Comparison of ENCODE assay signal across 19 mouse cellular contexts in genomic region chr10:111193536-111193935, GRCm38 (mm10). TPM values are rescaled to one million over a fixed set of nuclear protein-coding genes. Genes with fewer than 3 reads are reported as not detected.
DNase-seq lines count a peak whose midpoint lies in the region; ATAC-seq and TF ChIP-seq lines count a peak whose summit lies in the region.
"Had no signal": no experiment of that assay in that cellular context is flagged by ENCODE, and none has a peak within 500 bp of the region (broad histone marks: within the 10 kb centered on the region; RNA-seq: fewer than 3 reads in every experiment).

No protein-coding gene starts in this region.

- H3K9me3 ChIP-seq in midbrain, embryonic 11.5 days (ENCODE audit: control insufficient read depth, low read length), result no peaks in the 10 kb centered on the region
- no peaks in the 10 kb centered on the region for H3K9me3 ChIP-seq in midbrain, embryonic 15.5 days
- H3K9me3 ChIP-seq in neural tube, embryonic 13.5 days, result no peaks in the 10 kb centered on the region
- no peaks in the 10 kb centered on the region for H3K9me3 ChIP-seq in intestine, embryonic 16.5 days (ENCODE audit: control insufficient read depth, low read length)
- H3K9me3 ChIP-seq: embryonic facial prominence, embryonic 10.5 days; embryonic facial prominence, embryonic 12.5 days; forebrain, embryonic 13.5 days; forebrain, embryonic 15.5 days had no signal

- TF ChIP-seq POLR2A in olfactory bulb, adult 2 months (IDR thresholded peaks at IDR 0.05; ENCODE audit: insufficient read depth, low read depth, low read length), result no peak

- TF ChIP-seq CTCF in olfactory bulb, adult 2 months (IDR thresholded peaks at IDR 0.05; ENCODE audit: insufficient read depth, low read depth, low read length), result no peak

- 82% methylated on average over 4 of the region's 4 CpGs for WGBS in midbrain, embryonic 11.5 days
- 80% methylated on average over 4 of the region's 4 CpGs for WGBS in midbrain, embryonic 15.5 days
- 69% methylated on average over 4 of the region's 4 CpGs for WGBS in neural tube, embryonic 13.5 days
- 68% methylated on average over 4 of the region's 4 CpGs for WGBS in olfactory bulb, adult 2 months
- 79% methylated on average over 4 of the region's 4 CpGs for WGBS in intestine, embryonic 16.5 days

- H3K27ac ChIP-seq in midbrain, embryonic 11.5 days (ENCODE audit: low read depth, low read length), result no peak overlapping the region
- H3K27ac ChIP-seq in midbrain, embryonic 15.5 days, result no peak overlapping the region
- no peak overlapping the region for H3K27ac ChIP-seq in neural tube, embryonic 13.5 days (replicated peaks)
- H3K27ac ChIP-seq in olfactory bulb, adult 2 months (ENCODE audit: insufficient read depth, low read depth, low read length), result 0 out of 2 replicates have a peak overlapping the region, but pooled peaks have one; percentile 21
- H3K27ac ChIP-seq in intestine, embryonic 16.5 days (ENCODE audit: low read length), result no peak overlapping the region
- H3K27ac ChIP-seq: embryonic facial prominence, embryonic 10.5 days; embryonic facial prominence, embryonic 12.5 days; forebrain, embryonic 13.5 days; forebrain, embryonic 15.5 days had no signal

- H3K36me3 ChIP-seq in midbrain, embryonic 11.5 days (ENCODE audit: control insufficient read depth, insufficient read depth, low read length), result no peaks in the 10 kb centered on the region
- H3K36me3 ChIP-seq in midbrain, embryonic 15.5 days (replicated peaks), result no peaks in the 10 kb centered on the region
- H3K36me3 ChIP-seq in neural tube, embryonic 13.5 days, result no peaks in the 10 kb centered on the region
- no peaks in the 10 kb centered on the region for H3K36me3 ChIP-seq in intestine, embryonic 16.5 days (ENCODE audit: control insufficient read depth, insufficient read depth, low read length)
- H3K36me3 ChIP-seq: embryonic facial prominence, embryonic 12.5 days; forebrain, embryonic 15.5 days had no signal

- H3K4me2 ChIP-seq in midbrain, embryonic 11.5 days, result no peak overlapping the region
- no peak overlapping the region for H3K4me2 ChIP-seq in midbrain, embryonic 15.5 days
- H3K4me2 ChIP-seq in neural tube, embryonic 13.5 days, result no peak overlapping the region
- H3K4me2 ChIP-seq in intestine, embryonic 16.5 days (ENCODE audit: low read depth, low read length), result no peak overlapping the region
- H3K4me2 ChIP-seq: embryonic facial prominence, embryonic 12.5 days; forebrain, embryonic 13.5 days; forebrain, embryonic 15.5 days had no signal

- H3K4me3 ChIP-seq in midbrain, embryonic 11.5 days (ENCODE audit: low read depth, low read length), result no peak overlapping the region
- no peak overlapping the region for H3K4me3 ChIP-seq in midbrain, embryonic 15.5 days
- H3K4me3 ChIP-seq in neural tube, embryonic 13.5 days, result no peak overlapping the region
- no peak overlapping the region for H3K4me3 ChIP-seq in olfactory bulb, adult 2 months (ENCODE audit: insufficient read depth, low read depth, low read length)
- H3K4me3 ChIP-seq in intestine, embryonic 16.5 days (ENCODE audit: low read length), result no peak overlapping the region
- H3K4me3 ChIP-seq: embryonic facial prominence, embryonic 10.5 days; embryonic facial prominence, embryonic 12.5 days; forebrain, embryonic 13.5 days; forebrain, embryonic 15.5 days had no signal

- H3K27me3 ChIP-seq in midbrain, embryonic 11.5 days (ENCODE audit: control insufficient read depth, insufficient read depth, low read length), result no peaks in the 10 kb centered on the region
- H3K27me3 ChIP-seq in midbrain, embryonic 15.5 days (replicated peaks), result no peaks in the 10 kb centered on the region
- no peaks in the 10 kb centered on the region for H3K27me3 ChIP-seq in neural tube, embryonic 13.5 days
- no peaks in the 10 kb centered on the region for H3K27me3 ChIP-seq in intestine, embryonic 16.5 days (replicated peaks; ENCODE audit: control insufficient read depth, insufficient read depth, low read length)
- H3K27me3 ChIP-seq: embryonic facial prominence, embryonic 12.5 days; forebrain, embryonic 13.5 days; forebrain, embryonic 15.5 days had no signal

- H3K9ac ChIP-seq in midbrain, embryonic 11.5 days (ENCODE audit: low read length), result no peak overlapping the region
- no peak overlapping the region for H3K9ac ChIP-seq in midbrain, embryonic 15.5 days
- H3K9ac ChIP-seq in neural tube, embryonic 13.5 days, result no peak overlapping the region
- H3K9ac ChIP-seq in intestine, embryonic 16.5 days (ENCODE audit: low read depth, low read length), result no peak overlapping the region
- H3K9ac ChIP-seq: embryonic facial prominence, embryonic 12.5 days; forebrain, embryonic 13.5 days; forebrain, embryonic 15.5 days had no signal

- peak; percentile 20 for DNase-seq in kidney, postnatal 10 days
- DNase-seq in kidney, postnatal 25 days, result no peak
- peak; percentile 65 for DNase-seq in midbrain, embryonic 11.5 days (ENCODE audit: low spot score, missing footprints)
- DNase-seq in neural tube, embryonic 10.5 days (ENCODE audit: extremely low spot score, low spot score), result no peak
- DNase-seq: adrenal gland, adult 8-10 months; adrenal gland, postnatal 14 days; cerebellum, adult 11-12 months; cerebellum, adult 2 months; cerebellum, adult 9-10 months; cerebellum, postnatal 10 days; cerebellum, postnatal 25 days had no signal

- ATAC-seq in midbrain, embryonic 11.5 days (ENCODE audit: low FRiP score), result no peak
- ATAC-seq in midbrain, embryonic 15.5 days (replicated peaks), result no peak
- peak; percentile 19; the same call in 1 of the 2 replicates for ATAC-seq in neural tube, embryonic 13.5 days (ENCODE audit: low read depth)
- no peak for ATAC-seq in intestine, embryonic 16.5 days
- ATAC-seq: forebrain, embryonic 13.5 days; forebrain, embryonic 15.5 days had no signal

- 0 out of 2 replicates have a peak, but pooled peaks cover 4% of the 10 kb centered on the region for H3K4me1 ChIP-seq in midbrain, embryonic 11.5 days (ENCODE audit: control insufficient read depth, insufficient read depth, low read length)
- peaks cover 13% of the 10 kb centered on the region; the same call in 1 of the 2 replicates for H3K4me1 ChIP-seq in midbrain, embryonic 15.5 days
- peaks cover 28% of the 10 kb centered on the region for H3K4me1 ChIP-seq in neural tube, embryonic 13.5 days (replicated peaks)
- H3K4me1 ChIP-seq in olfactory bulb, adult 2 months (ENCODE audit: control insufficient read depth, insufficient read depth, low read length), result peaks cover 18% of the 10 kb centered on the region
- H3K4me1 ChIP-seq in intestine, embryonic 16.5 days (ENCODE audit: control insufficient read depth, insufficient read depth, low read length), result no peaks in the 10 kb centered on the region
- H3K4me1 ChIP-seq: embryonic facial prominence, embryonic 10.5 days; embryonic facial prominence, embryonic 12.5 days had no signal

RNA-seq across cellular contexts. Expression of gene Osbpl8, which starts 29.0 kb away (rescaled TPM):
- polyA plus RNA-seq in midbrain, embryonic 11.5 days (2014; fragmentation: Nextera tagmentation; extraction: Ambion mirVana), result 11.9 and 15.0 TPM in 2 replicates
- 18.0 and 18.1 TPM in 2 replicates for polyA plus RNA-seq in midbrain, embryonic 15.5 days (2015; fragmentation: Nextera tagmentation; extraction: Ambion mirVana)
- 17.8 and 20.1 TPM in 2 replicates for polyA plus RNA-seq in neural tube, embryonic 13.5 days (2015; fragmentation: Nextera tagmentation; extraction: Ambion mirVana)
- polyA plus RNA-seq in olfactory bulb, adult 2 months (2012; ENCODE audit: insufficient read depth, insufficient read length, low replicate concordance, missing spikeins), result not detected in 2 replicates
- polyA plus RNA-seq in intestine, embryonic 16.5 days (2015; fragmentation: Nextera tagmentation; extraction: Ambion mirVana), result 3.0 TPM in 2 replicates

Comparison
In these comparisons a context has a peak if more than half of its experiments do, and no peak if none do; other contexts are left out.
1. DNase-seq: peak in kidney, postnatal 10 days (single experiment) and midbrain, embryonic 11.5 days (single experiment); none in kidney, postnatal 25 days (0 of 2) and neural tube, embryonic 10.5 days (single experiment).